Mouse (Mus musculus) duodenum, adult 2 months (tissue): ENCODE measurements around the gene Set. TPM values are rescaled to one million over a fixed set of nuclear protein-coding genes. Genes with fewer than 3 reads are reported as not detected.

ENCODE experiments used
- polyA plus RNA-seq: library from polyadenylated mRNA; depleted of rRNA; stranded (reverse); fragments of >200 nt; gene quantifications from 2 replicates; pipeline ENCODE4 v1.2.3, GENCODE M21; 2012; ENCODE audit warnings: low replicate concordance; rRNA removed

Gene Set
- 38.4 and 44.9 TPM in 2 replicates for polyA plus RNA-seq

DNA sequence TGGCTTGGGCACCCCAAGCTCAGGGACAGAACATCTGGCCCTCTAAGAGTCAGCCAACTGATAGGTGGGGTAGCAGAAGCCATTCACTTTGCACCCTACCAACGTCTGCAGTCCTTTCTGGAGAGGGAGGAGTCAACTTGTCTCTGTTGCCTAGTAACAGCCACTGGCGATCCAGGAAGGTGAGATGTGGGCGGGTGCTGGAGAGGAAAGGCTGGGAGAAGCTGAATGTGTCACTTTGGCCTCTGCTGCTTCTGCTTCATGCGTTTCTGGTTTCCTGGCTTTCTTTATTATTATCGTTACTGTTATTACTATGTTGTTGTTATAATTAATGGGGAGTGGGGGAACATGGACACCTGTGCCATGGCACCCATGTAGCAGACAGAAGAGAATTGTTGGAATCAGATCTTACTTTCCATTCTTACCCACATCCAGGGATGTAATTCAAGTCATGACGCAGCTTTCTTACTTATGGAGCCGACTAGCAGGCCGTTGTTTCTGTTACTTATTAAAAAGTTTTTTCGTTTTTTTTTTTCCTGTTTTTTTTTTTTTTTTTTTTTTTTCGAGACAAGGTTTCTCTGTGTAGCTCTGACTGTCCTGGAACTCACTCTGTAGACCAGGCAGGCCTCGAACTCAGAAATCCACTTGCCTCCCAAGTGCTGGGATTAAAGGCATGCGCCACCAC is at the start of gene Set:
Set (plus strand) TSS at position 156 of the 682 bp plus-strand sequence.

DNA sequence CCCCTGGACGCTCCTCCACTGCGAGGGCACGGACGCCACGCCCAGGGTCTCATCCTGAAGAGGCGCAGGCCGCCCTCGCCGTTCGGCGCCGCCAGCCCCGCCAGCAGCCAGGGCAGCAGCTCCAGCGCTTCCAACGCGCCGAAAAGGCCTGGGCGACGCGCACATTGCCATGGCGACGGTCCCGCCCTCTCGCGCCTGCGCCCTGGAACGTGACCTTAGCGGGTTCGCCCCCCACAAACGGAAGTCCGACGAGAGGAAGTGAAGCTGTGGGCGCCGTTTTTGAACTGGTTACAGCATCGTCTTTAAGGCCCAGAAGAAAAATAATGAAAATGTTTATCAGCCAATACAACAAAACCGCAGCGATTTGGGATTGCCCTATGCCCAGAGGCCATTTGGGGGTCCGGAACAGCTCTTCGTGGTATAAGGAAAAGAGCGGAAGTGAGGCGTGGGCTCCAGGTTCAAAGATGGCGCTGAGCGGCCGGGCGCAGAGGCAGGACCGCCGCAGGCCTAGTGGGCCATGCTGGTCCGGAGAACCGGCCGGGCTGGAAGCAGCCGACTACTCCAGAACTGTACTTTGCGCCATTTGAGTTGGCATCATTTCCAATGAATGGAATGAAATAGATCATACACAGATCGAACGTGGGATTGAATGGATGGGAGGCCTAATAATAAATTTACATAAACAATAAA is 8.3 kb upstream of the Set start, which contains the start of gene Wdr34:
Wdr34 (minus strand) TSS at position 183 of the 690 bp plus-strand sequence.

DNA sequence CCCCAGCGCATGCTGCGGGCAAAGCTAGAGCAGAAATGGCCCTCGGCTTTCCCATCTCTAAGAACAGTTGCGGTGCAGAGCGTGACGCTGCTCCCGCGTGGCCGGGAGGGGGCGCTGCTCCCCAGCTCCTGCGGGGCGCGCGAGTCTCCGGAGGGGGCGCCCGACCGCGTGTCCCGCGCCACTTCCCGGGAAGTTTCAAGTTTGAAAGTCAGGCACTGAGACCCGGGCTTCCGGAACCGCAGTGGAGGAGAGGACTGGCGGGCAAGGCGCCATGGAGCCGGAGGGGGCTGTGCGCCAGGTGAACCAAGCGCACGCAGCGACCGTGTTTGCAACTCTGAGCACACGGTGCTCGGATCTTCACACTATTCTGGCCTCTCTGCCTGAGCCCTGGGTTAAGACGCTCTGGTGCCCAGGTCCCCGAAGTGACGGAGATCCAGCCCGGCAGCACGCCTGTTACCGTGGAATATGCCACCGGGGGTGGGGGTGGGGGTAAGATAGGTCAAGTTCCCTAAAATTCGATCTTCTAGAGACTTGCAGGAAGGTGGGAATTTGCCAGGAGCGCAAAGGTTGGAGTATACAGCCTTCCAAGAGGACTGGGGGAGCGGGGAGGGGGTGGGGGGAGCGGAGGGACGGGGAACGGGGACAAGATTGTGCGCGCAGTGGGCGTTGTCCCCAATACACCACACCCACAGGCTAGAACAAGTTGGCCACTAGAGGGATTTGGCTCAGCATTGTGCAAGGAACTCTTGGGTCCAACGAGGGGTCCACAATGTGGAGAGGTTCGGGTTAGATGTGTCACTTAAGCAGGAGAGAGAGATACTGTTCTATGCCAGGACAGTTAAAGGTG is 20.5 kb downstream of the Set start, which contains the start of gene Pkn3:
Pkn3 (plus strand) TSS at position 183 of the 847 bp plus-strand sequence.

DNA sequence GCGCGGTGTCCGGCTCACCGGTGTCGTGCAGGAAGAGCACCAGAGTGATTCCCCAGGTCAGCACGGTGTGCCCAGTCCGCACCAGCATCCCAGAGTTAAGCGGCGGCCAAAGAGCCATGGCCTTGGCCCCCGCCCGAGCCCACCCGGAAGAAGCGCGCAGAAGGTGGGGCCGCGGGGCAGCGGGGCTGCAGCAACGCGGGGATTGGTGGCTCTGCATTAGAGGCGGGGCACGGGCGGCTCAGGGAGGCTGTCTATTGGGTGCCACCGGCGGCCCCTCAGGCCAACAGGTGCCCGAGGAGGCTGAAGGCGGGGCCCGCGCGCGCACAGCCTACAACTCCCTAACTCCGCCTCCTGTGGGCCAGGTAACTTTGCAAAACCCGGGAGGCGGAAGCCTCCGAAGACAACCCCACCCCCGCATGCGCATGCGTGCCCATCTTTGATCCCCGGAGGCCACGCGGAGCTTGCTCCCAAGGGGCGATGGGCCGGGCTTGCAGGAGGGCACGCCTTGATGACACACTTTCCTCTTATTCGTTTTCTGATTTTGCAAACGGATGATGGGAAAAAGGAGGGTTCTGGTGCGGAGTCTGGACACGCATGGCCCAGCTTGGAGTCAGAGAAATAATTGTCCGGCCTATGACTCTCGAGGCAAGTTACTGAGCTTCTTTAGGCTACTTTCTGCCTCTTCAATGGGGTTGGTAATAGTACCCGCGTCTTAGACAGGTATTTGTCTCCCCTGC is 36.5 kb downstream of the Set start, which contains the start of gene Zdhhc12:
Zdhhc12 (minus strand) TSS at position 178 of the 737 bp plus-strand sequence.

Other genes with a start within 250 kb of the Set start
- gene Urm1, start 237.3 kb upstream of the Set start, polyA plus RNA-seq, result 51.0 and 51.8 TPM in 2 replicates
- 3.5 and 5.8 TPM in 2 replicates for gene Cercam, start 188.2 kb upstream of the Set start, polyA plus RNA-seq
- gene Odf2, start 168.2 kb upstream of the Set start, polyA plus RNA-seq, result 9.2 and 13.0 TPM in 2 replicates
- gene Gle1, start 122.0 kb upstream of the Set start, polyA plus RNA-seq, result 5.0 and 6.3 TPM in 2 replicates
- 69.7 and 87.6 TPM in 2 replicates for gene Sptan1, start 91.8 kb upstream of the Set start, polyA plus RNA-seq
- gene Wdr34, start 8.5 kb upstream of the Set start, polyA plus RNA-seq, result 9.6 and 10.9 TPM in 2 replicates
- gene Pkn3, start 20.3 kb downstream of the Set start, polyA plus RNA-seq, result 7.9 and 10.0 TPM in 2 replicates
- 92.1 and 211 TPM in 2 replicates for gene Zdhhc12, start 36.3 kb downstream of the Set start, polyA plus RNA-seq
- gene Zer1, start 67.2 kb downstream of the Set start, polyA plus RNA-seq, result 37.7 and 41.5 TPM in 2 replicates
- gene Tbc1d13, start 76.4 kb downstream of the Set start, polyA plus RNA-seq, result 75.7 and 94.3 TPM in 2 replicates
- 88.4 and 254 TPM in 2 replicates for gene Endog, start 114.1 kb downstream of the Set start, polyA plus RNA-seq
- 19.1 and 20.7 TPM in 2 replicates for gene Spout1, start 121.1 kb downstream of the Set start, polyA plus RNA-seq
- gene Kyat1, start 148.5 kb downstream of the Set start, polyA plus RNA-seq, result 33.7 and 56.0 TPM in 2 replicates
- gene Lrrc8a, start 180.3 kb downstream of the Set start, polyA plus RNA-seq, result 15.3 and 19.6 TPM in 2 replicates
- gene Gm28035, start 183.2 kb downstream of the Set start, polyA plus RNA-seq, result 2.6 and 3.4 TPM in 2 replicates
- 4.4 and 5.9 TPM in 2 replicates for gene Phyhd1, start 208.8 kb downstream of the Set start, polyA plus RNA-seq
- not detected in 2 replicates for gene Gm28038, start 223.7 kb downstream of the Set start, polyA plus RNA-seq
- 14.6 and 20.2 TPM in 2 replicates for gene Dolk, start 229.0 kb downstream of the Set start, polyA plus RNA-seq
- 27.0 and 29.2 TPM in 2 replicates for gene Nup188, start 229.0 kb downstream of the Set start, polyA plus RNA-seq